Mouse (Mus musculus) megakaryocyte progenitor cell, adult 5-6 weeks (primary cell): Measurements from ENCODE around the gene Rab11fip4. TPM values are rescaled to one million over a fixed set of nuclear protein-coding genes. Genes with fewer than 3 reads are reported as not detected.

Experiments
- ATAC-seq: replicated peaks from 2 replicates; pipeline ENCODE4 v1.8.0; 2016; ENCODE audit warnings: mild to moderate bottlenecking, moderate TSS enrichment, inconsistent platforms; ENCODE audit not compliant: poor library complexity
- total RNA-seq, 2 experiments: library from RNA; stranded (forward) in 1 of 2; stranded (reverse) in 1 of 2; fragments of 157-497, 149-512 nt in 1 of 2; fragments of 200-1000 nt in 1 of 2; gene quantifications; 2 replicates each; pipeline versions ENCODE4 v1.2.3 to v1.2.4; 2015 to 2017

The Rab11fip4 gene
- total RNA-seq, 2 experiments from 2014 or later, result 2.0 to 3.7 TPM

GRCm38 (mm10) chr11:79704318-79705150, 113.5 kb downstream of the Rab11fip4 start:
- peak; percentile 85 for ATAC-seq

DNA sequence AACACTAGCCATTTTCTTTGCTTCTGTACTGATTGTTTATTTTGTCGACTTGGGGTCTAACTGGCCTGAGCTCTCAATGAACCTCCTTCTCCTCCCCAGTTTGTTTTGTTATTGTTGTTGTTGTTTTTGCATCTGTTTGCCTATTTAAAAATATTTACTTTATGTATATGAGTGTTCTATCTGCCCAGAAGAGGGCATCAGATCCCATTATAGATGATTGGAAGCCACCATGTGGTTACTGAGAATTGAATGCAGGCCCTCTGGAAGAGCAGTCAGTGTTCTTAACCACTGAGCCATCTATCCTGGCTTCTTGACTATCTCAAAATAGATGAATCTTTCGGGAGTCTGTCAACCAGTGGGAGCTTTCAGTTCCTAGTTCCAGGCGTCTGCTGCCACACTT, 116.1 kb downstream of the Rab11fip4 start:
- no peak for ATAC-seq

GRCm38 (mm10) chr11:79710868-79711765, 120.1 kb downstream of the Rab11fip4 start:
- ATAC-seq, result peak; percentile 77

DNA sequence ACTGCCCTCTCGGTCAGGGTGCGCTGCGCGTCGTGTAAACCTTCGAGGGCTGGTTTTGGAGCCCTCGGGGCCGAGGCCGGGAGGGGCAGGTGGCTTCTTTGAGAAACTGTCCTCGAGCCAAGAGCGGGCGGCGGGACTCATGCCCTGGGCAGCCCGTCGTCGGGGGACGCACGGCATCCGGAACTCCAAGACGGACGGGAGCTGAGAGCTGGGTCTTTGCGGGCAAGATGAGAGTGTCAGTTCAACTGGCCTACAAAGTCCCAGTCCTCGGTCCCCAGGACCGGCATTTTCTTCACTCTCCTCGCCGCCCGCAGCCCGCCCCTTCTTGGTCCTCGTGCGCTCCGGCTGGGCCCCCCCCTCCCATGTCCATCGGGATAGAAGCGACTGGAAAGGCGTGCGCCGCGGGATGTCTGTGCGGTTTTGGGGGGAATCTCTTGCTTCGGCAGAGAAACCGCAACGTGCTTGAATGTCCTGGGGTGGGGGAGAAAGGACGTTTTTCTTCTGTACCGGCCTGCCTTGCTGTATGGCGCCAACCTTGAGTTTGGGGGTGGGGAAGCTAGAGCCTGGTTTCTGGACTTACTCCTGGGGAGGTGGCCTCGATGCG, 120.9 kb downstream of the Rab11fip4 start:
- no peak for ATAC-seq

DNA sequence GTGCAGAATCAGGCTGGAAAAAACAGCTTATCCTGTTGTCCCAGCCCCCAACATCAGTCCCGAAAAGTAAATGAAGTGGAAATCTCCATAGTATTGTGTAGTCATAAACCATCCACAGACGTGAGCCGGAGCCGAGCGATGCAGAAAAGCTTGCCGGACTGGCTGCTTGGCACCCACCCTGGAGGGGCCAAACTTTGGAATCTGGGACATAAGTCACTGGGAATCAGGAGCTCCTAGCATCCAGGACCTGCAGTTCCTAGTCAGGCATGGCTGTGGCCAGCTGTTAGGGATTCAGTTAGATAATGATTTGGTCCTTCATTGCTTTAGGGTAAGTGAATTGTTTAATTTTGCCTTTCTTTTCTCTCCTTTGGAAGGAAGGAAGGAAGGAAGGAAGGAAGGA, 122.2 kb downstream of the Rab11fip4 start:
- no peak for ATAC-seq

- ATAC-seq, result no peak
These were observed 122.7 kb downstream of the Rab11fip4 start for GRCm38 (mm10) chr11:79713678-79714077.

GRCm38 (mm10) chr11:79714082-79714742, 123.2 kb downstream of the Rab11fip4 start:
- ATAC-seq, result no peak

- ATAC-seq, result no peak
These were observed 123.7 kb downstream of the Rab11fip4 start for GRCm38 (mm10) chr11:79714743-79715110.

- ATAC-seq, result no peak
These were observed 124.3 kb downstream of the Rab11fip4 start for GRCm38 (mm10) chr11:79715316-79715715.

- ATAC-seq, result no peak
These were observed 124.9 kb downstream of the Rab11fip4 start for GRCm38 (mm10) chr11:79715733-79716452.

DNA sequence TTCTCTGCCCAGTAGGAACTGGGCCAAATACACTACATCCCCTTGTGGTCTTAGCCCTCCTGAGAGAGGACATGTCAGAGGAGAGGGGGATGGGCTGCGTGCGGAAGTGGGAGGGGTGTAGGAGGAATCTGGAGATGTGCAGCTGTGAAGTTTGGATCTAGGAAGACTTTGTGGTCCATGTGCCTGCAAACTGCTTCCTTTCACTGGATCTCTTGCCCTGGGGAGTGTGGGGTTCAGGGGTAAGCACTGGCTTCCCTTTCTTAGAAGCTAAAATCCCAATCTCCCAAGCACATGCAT, 125.4 kb downstream of the Rab11fip4 start:
- ATAC-seq, result no peak

DNA sequence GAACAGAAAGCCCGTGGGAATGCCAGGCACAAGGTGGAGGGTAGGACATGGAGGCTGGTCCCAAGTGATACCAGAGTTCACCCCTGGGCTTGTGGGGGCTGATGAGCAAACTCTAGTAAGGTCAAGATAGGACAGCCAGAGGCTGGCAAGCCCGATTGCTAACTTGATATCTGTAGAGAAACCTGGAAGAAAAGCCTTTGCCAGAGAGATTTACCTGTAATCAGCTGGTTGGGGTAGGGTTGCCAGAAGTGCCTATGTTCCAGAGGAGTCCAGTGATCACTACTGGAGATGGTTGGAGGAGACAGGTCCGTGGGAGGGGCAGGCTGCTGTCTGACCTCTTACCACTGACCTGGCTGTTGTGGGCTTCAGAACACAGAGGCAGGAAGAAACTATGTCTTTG, 126.3 kb downstream of the Rab11fip4 start:
- no peak for ATAC-seq

DNA sequence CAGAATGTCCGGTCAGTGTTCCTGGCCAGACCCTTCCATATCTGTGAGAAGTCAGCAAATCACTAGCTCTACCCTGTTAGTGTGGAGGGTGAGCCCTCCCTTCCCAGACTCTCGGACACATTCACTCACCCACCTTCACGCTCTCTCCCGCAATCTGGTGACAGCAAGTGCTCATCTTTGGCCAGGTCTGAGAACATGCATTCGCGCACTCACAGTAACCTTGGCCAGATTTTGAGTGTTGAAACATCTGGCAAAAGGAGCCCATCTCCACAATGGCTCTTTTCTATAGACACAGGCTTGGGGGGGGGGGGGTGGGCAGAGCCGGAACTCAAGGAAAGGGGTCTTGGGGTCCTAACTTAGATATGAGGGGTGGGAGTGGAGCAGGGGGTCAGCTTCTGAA, 126.8 kb downstream of the Rab11fip4 start:
- ATAC-seq, result no peak

DNA sequence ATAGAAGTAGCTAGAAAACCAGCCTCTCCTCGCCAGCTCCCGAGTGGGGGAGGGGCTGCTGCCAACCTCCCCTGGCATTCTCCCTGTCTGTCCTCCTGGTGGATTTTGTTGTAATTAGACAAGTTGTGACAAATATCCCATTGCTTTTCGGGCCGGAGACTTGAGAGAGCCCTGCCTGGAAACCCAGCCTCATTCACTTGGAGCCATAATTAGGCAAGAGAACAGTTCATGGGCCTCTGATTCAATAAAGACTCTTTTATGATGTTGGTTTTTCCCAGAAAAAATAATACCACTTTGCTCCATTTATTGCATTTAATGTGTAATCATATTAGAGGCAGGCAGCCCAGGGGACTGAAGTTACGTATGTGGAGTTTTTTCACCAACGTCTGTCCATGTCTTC, 127.2 kb downstream of the Rab11fip4 start:
- ATAC-seq, result no peak

DNA sequence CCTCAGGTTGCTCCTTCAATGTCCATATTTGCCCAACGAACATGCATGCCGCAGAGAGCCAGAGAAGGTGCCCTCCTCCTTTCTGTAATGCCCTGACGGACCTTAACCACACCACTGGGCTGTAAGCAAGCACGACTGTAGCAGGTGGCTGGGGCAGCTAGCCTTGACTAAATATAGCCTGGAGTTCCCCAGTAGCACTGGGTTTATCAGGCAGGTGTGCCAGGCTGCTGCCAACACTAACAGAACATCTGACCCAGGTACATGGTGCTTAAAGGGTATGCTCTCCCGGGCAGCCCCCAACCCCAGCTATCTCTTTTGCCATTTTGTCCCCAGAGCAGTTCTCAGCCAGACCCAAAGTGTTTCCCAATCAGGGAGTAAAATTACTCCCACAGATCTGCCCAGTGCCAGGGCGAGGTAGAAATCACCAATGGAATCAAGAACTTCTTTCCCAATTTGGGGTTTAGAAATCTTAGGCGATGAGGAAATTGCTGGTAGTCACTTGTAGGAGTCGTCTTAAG, 127.9 kb downstream of the Rab11fip4 start:
- peak; percentile 77 for ATAC-seq

- ATAC-seq, result no peak
These were observed 129.7 kb downstream of the Rab11fip4 start for GRCm38 (mm10) chr11:79720737-79721136.

DNA sequence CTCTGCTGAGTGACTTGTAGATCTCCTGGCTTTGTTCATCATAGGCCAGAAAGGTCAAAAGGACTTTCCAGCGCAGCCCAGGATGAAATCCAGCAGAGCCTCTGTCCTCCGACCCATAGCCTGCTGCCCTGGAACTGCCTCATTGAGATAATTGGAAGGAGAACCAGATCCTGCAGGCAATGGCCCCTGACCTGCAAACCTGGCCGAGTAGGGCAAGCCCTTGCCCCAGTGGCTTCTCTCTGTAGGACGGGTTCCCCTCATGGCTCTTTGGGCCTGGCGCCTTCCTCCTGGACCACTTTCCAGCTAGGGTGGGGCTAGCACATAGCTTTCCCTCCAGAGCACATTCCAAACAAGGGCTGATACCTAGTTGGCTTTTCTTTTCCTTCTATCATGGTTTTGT, 131.8 kb downstream of the Rab11fip4 start:
- no peak for ATAC-seq

GRCm38 (mm10) chr11:79725005-79725404, 134.0 kb downstream of the Rab11fip4 start:
- no peak for ATAC-seq

DNA sequence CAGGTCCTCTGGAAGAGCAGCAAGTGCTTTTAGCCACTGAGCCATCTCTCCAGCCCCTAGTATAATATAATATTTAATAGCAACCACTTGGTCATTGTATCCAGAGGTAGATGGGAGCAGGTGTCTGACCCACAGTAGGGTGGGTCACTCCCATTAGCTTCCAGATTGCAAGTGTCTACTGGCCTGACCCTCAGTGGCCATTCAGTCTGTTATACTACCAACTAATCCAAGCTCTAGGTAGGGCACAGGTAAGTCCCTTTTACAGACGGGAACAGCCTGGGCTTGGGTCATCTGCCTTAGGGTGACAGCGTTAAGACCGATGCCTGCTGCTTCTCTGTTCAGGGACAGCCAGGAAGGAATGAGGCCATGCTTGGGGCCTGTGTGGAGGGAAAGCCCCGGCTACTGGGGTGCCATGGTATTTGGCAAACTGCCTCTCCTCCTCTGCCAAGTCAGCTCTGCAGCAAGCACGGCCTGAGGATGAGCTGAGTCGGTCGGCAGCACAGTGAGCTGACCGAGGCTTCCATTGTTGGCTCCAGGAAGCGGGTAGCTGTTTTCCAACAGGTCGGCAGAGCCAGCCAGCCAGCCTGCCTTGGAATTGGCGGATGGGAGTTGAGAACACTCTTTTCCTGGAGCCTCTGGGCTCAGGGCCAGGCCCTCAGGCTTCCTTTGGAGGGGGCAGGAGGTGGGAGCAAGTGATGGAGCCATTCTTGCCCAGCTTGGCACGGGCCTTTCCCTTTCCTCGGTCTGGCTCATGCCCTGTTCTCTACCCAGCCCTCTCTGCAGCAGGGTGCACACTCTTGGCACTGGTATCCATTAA, 138.4 kb downstream of the Rab11fip4 start:
- no peak for ATAC-seq
